Mouse (Mus musculus) CH12.LX (cell line): ENCODE measurements around the gene Gm20388. TPM values are rescaled to one million over a fixed set of nuclear protein-coding genes. Genes with fewer than 3 reads are reported as not detected.

Source experiments
- DNase-seq: peaks from one replicate; pipeline ENCODE4 v3.0.0-alpha.2; 2013; ENCODE audit errors: extremely low read depth
- H3K27ac ChIP-seq: 2 replicates; pipeline ENCODE4 v1.5.1; 2012; ENCODE audit warnings: low read depth, mild to moderate bottlenecking, control low read depth, moderate library complexity; ENCODE audit not compliant: insufficient read depth
- H3K27me3 ChIP-seq: replicated peaks from 2 replicates; pipeline ENCODE3; 2012; ENCODE audit warnings: inconsistent platforms
- H3K36me3 ChIP-seq, 2 experiments: replicated peaks in 1 of 2; 2 replicates each; pipeline versions ENCODE3 to v1.6.1; 2012; ENCODE audit warnings: inconsistent platforms in 1 of 2, low read length in 1 of 2, mild to moderate bottlenecking in 1 of 2, mixed read lengths in 1 of 2, moderate library complexity in 1 of 2; ENCODE audit not compliant: control insufficient read depth in 1 of 2, insufficient read depth in 1 of 2
- H3K4me1 ChIP-seq, 2 experiments: 2 replicates each; pipeline ENCODE4 v1.6.1; 2012; ENCODE audit warnings: inconsistent platforms in 1 of 2, moderate library complexity in 1 of 2; ENCODE audit not compliant: insufficient read depth in 2 of 2, control insufficient read depth in 1 of 2
- H3K4me2 ChIP-seq: 2 replicates; pipeline ENCODE4 v1.6.1; 2012; ENCODE audit warnings: low read depth, mild to moderate bottlenecking, control low read depth; ENCODE audit not compliant: poor library complexity, insufficient read depth, severe bottlenecking
- H3K4me3 ChIP-seq, 3 experiments: fragments of 150-350 bp in 1 of 3; sonication (generic) in 1 of 3; replicated peaks in 1 of 3; 2 replicates each; pipeline versions ENCODE3 to v1.5.1; 2011 to 2012; ENCODE audit warnings: low read depth in 2 of 3, low read length in 2 of 3, mild to moderate bottlenecking in 2 of 3, moderate library complexity in 2 of 3, control low read depth in 1 of 3, improper control_type of control experiment in 1 of 3, inconsistent platforms in 1 of 3, mixed read lengths in 1 of 3; ENCODE audit not compliant: poor library complexity in 1 of 3
- H3K79me2 ChIP-seq: replicated peaks from 2 replicates; pipeline ENCODE4 v1.6.1; 2012; ENCODE audit warnings: mild to moderate bottlenecking, moderate library complexity; ENCODE audit not compliant: control insufficient read depth, poor library complexity, insufficient read depth, severe bottlenecking; ENCODE audit errors: extremely low read depth
- H3K9ac ChIP-seq: 2 replicates; pipeline ENCODE4 v1.6.1; 2012; ENCODE audit warnings: low read depth, mild to moderate bottlenecking, control low read depth, moderate library complexity; ENCODE audit not compliant: insufficient read depth
- H3K9me3 ChIP-seq: replicated peaks from 2 replicates; pipeline ENCODE3; 2012; ENCODE audit warnings: low read length, inconsistent platforms, mixed read lengths
- E2F4 ChIP-seq: IDR thresholded peaks from 2 replicates; pipeline ENCODE4 v1.6.1; 2011; ENCODE audit warnings: low read depth, low read length, improper control_type of control experiment; ENCODE audit not compliant: insufficient replicate concordance
- ELF1 ChIP-seq: IDR thresholded peaks from 2 replicates; pipeline ENCODE4 v1.6.1; 2014; ENCODE audit warnings: low read depth, mild to moderate bottlenecking, inconsistent platforms, low read length, improper control_type of control experiment
- EP300 ChIP-seq: IDR thresholded peaks from 2 replicates; pipeline ENCODE4 v1.6.1; 2011; ENCODE audit warnings: low read length, improper control_type of control experiment
- GABPA ChIP-seq: IDR thresholded peaks from 2 replicates; pipeline ENCODE4 v1.6.1; 2012; ENCODE audit warnings: low read depth, low read length, improper control_type of control experiment, inconsistent platforms; ENCODE audit not compliant: insufficient replicate concordance
- JUN ChIP-seq: IDR thresholded peaks from 2 replicates; pipeline ENCODE4 v1.6.1; 2011; ENCODE audit warnings: low read depth, mild to moderate bottlenecking, low read length, improper control_type of control experiment, moderate library complexity; ENCODE audit not compliant: insufficient read depth
- JUND ChIP-seq: conservative IDR thresholded peaks from 2 replicates; pipeline ENCODE4 v1.6.1; 2011; ENCODE audit warnings: low read depth, low read length, improper control_type of control experiment
- KAT2A ChIP-seq: IDR thresholded peaks from 2 replicates; pipeline ENCODE4 v1.6.1; 2012; ENCODE audit warnings: low read length, improper control_type of control experiment, inconsistent platforms; ENCODE audit not compliant: insufficient replicate concordance
- MAFK ChIP-seq: IDR thresholded peaks from 2 replicates; pipeline ENCODE4 v1.6.1; 2011; ENCODE audit warnings: low read length, improper control_type of control experiment; ENCODE audit not compliant: insufficient replicate concordance
- MAX ChIP-seq: IDR thresholded peaks from 2 replicates; pipeline ENCODE4 v1.6.1; 2011; ENCODE audit warnings: low read length, improper control_type of control experiment
- MAZ ChIP-seq: IDR thresholded peaks from 2 replicates; pipeline ENCODE4 v1.6.1; 2012; ENCODE audit warnings: low read depth, mild to moderate bottlenecking, inconsistent platforms, low read length, improper control_type of control experiment, moderate library complexity
- MXI1 ChIP-seq: IDR thresholded peaks from 2 replicates; pipeline ENCODE4 v1.6.1; 2011; ENCODE audit warnings: mild to moderate bottlenecking, low read depth, low read length, improper control_type of control experiment
- MYC ChIP-seq: IDR thresholded peaks from 2 replicates; pipeline ENCODE4 v1.6.1; 2011; ENCODE audit warnings: low read depth, mild to moderate bottlenecking, improper control_type of control experiment, low read length
- PAX5 ChIP-seq: IDR thresholded peaks from 2 replicates; pipeline ENCODE4 v1.6.1; 2012; ENCODE audit warnings: low read length, inconsistent platforms, mixed read lengths
- POLR2A ChIP-seq: IDR thresholded peaks from 2 replicates; pipeline ENCODE4 v1.6.1; 2011; ENCODE audit warnings: low read depth, mild to moderate bottlenecking, improper control_type of control experiment, low read length
- POLR2AphosphoS2 ChIP-seq: IDR thresholded peaks from 2 replicates; pipeline ENCODE4 v1.6.1; 2011; ENCODE audit warnings: low read depth, low read length, improper control_type of control experiment
- RCOR1 ChIP-seq: conservative IDR thresholded peaks from 2 replicates; pipeline ENCODE4 v1.6.1; 2012; ENCODE audit warnings: low read depth, mild to moderate bottlenecking, inconsistent platforms, low read length, improper control_type of control experiment
- SIN3A ChIP-seq: IDR thresholded peaks from 2 replicates; pipeline ENCODE4 v1.6.1; 2012; ENCODE audit warnings: low read length, improper control_type of control experiment, inconsistent platforms
- SMC3 ChIP-seq: IDR thresholded peaks from 2 replicates; pipeline ENCODE4 v1.6.1; 2011; ENCODE audit warnings: low read depth, low read length, improper control_type of control experiment
- TBP ChIP-seq: conservative IDR thresholded peaks from 2 replicates; pipeline ENCODE4 v1.6.1; 2011; ENCODE audit warnings: low read depth, low read length, improper control_type of control experiment
- TCF12 ChIP-seq: IDR thresholded peaks from 2 replicates; pipeline ENCODE4 v1.6.1; 2014; ENCODE audit warnings: low read depth, mild to moderate bottlenecking, inconsistent platforms, low read length, improper control_type of control experiment
- UBTF ChIP-seq: IDR thresholded peaks from 2 replicates; pipeline ENCODE4 v1.6.1; 2012; ENCODE audit warnings: low read depth, mild to moderate bottlenecking, inconsistent platforms, low read length, improper control_type of control experiment, moderate library complexity
- USF1 ChIP-seq: IDR thresholded peaks from 2 replicates; pipeline ENCODE4 v1.6.1; 2014; ENCODE audit warnings: low read depth, mild to moderate bottlenecking, inconsistent platforms, low read length, improper control_type of control experiment
- ZC3H11A ChIP-seq: IDR thresholded peaks from 2 replicates; pipeline ENCODE4 v1.6.1; 2012; ENCODE audit warnings: low read depth, mild to moderate bottlenecking, inconsistent platforms, low read length, improper control_type of control experiment
- ZKSCAN1 ChIP-seq: IDR thresholded peaks from 2 replicates; pipeline ENCODE4 v1.6.1; 2012; ENCODE audit warnings: low read depth, inconsistent platforms, low read length, improper control_type of control experiment, borderline replicate concordance
- ZNF384 ChIP-seq: IDR thresholded peaks from 2 replicates; pipeline ENCODE4 v1.6.1; 2012; ENCODE audit warnings: low read depth, low read length, improper control_type of control experiment, inconsistent platforms
- dilution Hi-C: fragments of 300-500 bp; cut with MboI; formaldehyde crosslinking; loops from 2 replicates; pipeline ENCODE4 v1.14.3; 2020; ENCODE audit warnings: low sequenced_read_pairs; ENCODE audit not compliant: extremely low pct_unique_long_range_greater_than_20kb, extremely low pct_ligation_motif_present
- in situ Hi-C: fragments of 300-500 bp; cut with MboI; formaldehyde crosslinking; loops from 3 replicates; pipeline ENCODE4 v1.14.3; 2019; ENCODE audit warnings: low sequenced_read_pairs, low pct_ligation_motif_present, low pct_unique_long_range_greater_than_20kb, mixed read lengths
- polyA plus RNA-seq: library from polyadenylated mRNA; unstranded; fragments of >175 nt; gene quantifications from 2 replicates; pipeline ENCODE4 v1.2.1, GENCODE M21; 2012; ENCODE audit warnings: low read depth; ENCODE audit not compliant: insufficient read length
- total RNA-seq, 2 experiments: library from RNA; depleted of rRNA; stranded (reverse); fragments of 300-350 nt in 1 of 2; fragments of >200 nt in 1 of 2; gene quantifications; 2 replicates each; pipeline ENCODE4 v1.2.3; 2012 to 2014

Gene Gm20388
- total and polyA plus RNA-seq, 3 experiments, result 14.8 to 26.3 (median 22.2) TPM

- no peak overlapping the region for H3K4me2 ChIP-seq
- dilution Hi-C loops (no loop called here), in situ Hi-C loops (no loop called here)
- H3K9me3 ChIP-seq, result no peaks in the 10 kb centered on the region
- peaks cover 45 to 82% of the 10 kb centered on the region in 2 experiments for H3K36me3 ChIP-seq
- H3K4me1 ChIP-seq, result peaks cover 42 to 98% of the 10 kb centered on the region in 2 experiments
- H3K27ac ChIP-seq, result no peak overlapping the region
- H3K4me3 ChIP-seq, result no peak overlapping the region
- H3K79me2 ChIP-seq, result peaks cover 52% of the 10 kb centered on the region
- DNase-seq, result no peak
- TF ChIP-seq MYC, result no peak
- no peak for TF ChIP-seq USF1
- TF ChIP-seq POLR2A, result no peak
- TF ChIP-seq GABPA, result no peak
- no peak for TF ChIP-seq SMC3
- no peak for TF ChIP-seq EP300
- TF ChIP-seq MXI1, result no peak
- no peak for TF ChIP-seq ZC3H11A
- no peak for TF ChIP-seq MAFK
- TF ChIP-seq TCF12, result no peak
- TF ChIP-seq PAX5, result no peak
- TF ChIP-seq ZNF384, result no peak
- no peak for TF ChIP-seq ZKSCAN1
- TF ChIP-seq E2F4, result no peak
- no peak for TF ChIP-seq RCOR1
- no peak for TF ChIP-seq KAT2A
- TF ChIP-seq ELF1, result no peak
- TF ChIP-seq MAZ, result no peak
- TF ChIP-seq MAX, result no peak
- no peaks in the 10 kb centered on the region for H3K27me3 ChIP-seq
- H3K9ac ChIP-seq, result no peak overlapping the region
These were observed 647.5 kb downstream of the Gm20388 start for GRCm38 (mm10) chr8:120558162-120558561.

- dilution Hi-C loops (no loop called here), in situ Hi-C loops (no loop called here)
- TF ChIP-seq JUND (no peak), SMC3 (no peak), SIN3A (no peak), MXI1 (no peak), KAT2A (no peak), MAX (no peak), MAZ (no peak), POLR2AphosphoS2 (no peak), JUN (no peak), UBTF (no peak), TBP (no peak)
- Histone ChIP-seq H3K79me2 (peaks cover 45% of the 10 kb centered on the region), H3K27ac (no peak overlapping the region), H3K4me1 (peaks cover 34 to 98% of the 10 kb centered on the region in 2 experiments), H3K4me2 (no peak overlapping the region), H3K4me3 (no peak overlapping the region), H3K9me3 (no peaks in the 10 kb centered on the region), H3K27me3 (no peaks in the 10 kb centered on the region), H3K9ac (no peak overlapping the region), H3K36me3 (peaks cover 39 to 82% of the 10 kb centered on the region in 2 experiments)
- DNase-seq, result no peak
These were observed 649.0 kb downstream of the Gm20388 start for GRCm38 (mm10) chr8:120559654-120560053.
